Mouse (Mus musculus) MEL (cell line): ENCODE measurements around the gene Gm49486. TPM values are rescaled to one million over a fixed set of nuclear protein-coding genes. Genes with fewer than 3 reads are reported as not detected.

Experiments
- DNase-seq: peaks from one replicate; pipeline ENCODE4 v3.0.0; 2011; ENCODE audit warnings: low read depth, low spot score
- H3K27ac ChIP-seq: 2 replicates; pipeline ENCODE4 v1.5.1; 2012; ENCODE audit warnings: low read depth, mild to moderate bottlenecking, control low read depth, low read length, moderate library complexity; ENCODE audit not compliant: control insufficient read depth
- H3K27me3 ChIP-seq, 2 experiments: fragments of 150-350 bp in 1 of 2; sonication (generic) in 1 of 2; 2 replicates each; pipeline ENCODE4 v1.6.1; 2012; ENCODE audit warnings: low read length in 2 of 2, mild to moderate bottlenecking in 2 of 2, improper control_type of control experiment in 1 of 2, moderate library complexity in 1 of 2; ENCODE audit not compliant: insufficient read depth in 2 of 2, control insufficient read depth in 1 of 2
- H3K36me3 ChIP-seq, 2 experiments: 2 replicates each; pipeline ENCODE4 v1.6.1; 2012 to 2014; ENCODE audit warnings: low read length in 2 of 2, improper control_type of control experiment in 1 of 2, inconsistent platforms in 1 of 2, mild to moderate bottlenecking in 1 of 2; ENCODE audit not compliant: insufficient read depth in 2 of 2, control insufficient read depth in 1 of 2
- H3K4me1 ChIP-seq, 2 experiments: fragments of 150-350 bp in 1 of 2; sonication (generic) in 1 of 2; 2 replicates each; pipeline ENCODE4 v1.6.1; 2012; ENCODE audit warnings: low read length in 2 of 2, improper control_type of control experiment in 1 of 2, mild to moderate bottlenecking in 1 of 2; ENCODE audit not compliant: insufficient read depth in 2 of 2, control insufficient read depth in 1 of 2
- H3K4me3 ChIP-seq, 2 experiments: fragments of 150-350 bp in 1 of 2; sonication (generic) in 1 of 2; 2 replicates each; pipeline ENCODE4 v1.5.1; 2012; ENCODE audit warnings: low read depth in 2 of 2, low read length in 2 of 2, mild to moderate bottlenecking in 2 of 2, moderate library complexity in 2 of 2, control low read depth in 1 of 2, improper control_type of control experiment in 1 of 2; ENCODE audit not compliant: control insufficient read depth in 1 of 2, insufficient read depth in 1 of 2
- H3K79me2 ChIP-seq: 2 replicates; pipeline ENCODE4 v1.6.1; 2012; ENCODE audit warnings: mild to moderate bottlenecking, low read length, moderate library complexity; ENCODE audit not compliant: control insufficient read depth, poor library complexity, insufficient read depth
- H3K9ac ChIP-seq: 2 replicates; pipeline ENCODE4 v1.6.1; 2012; ENCODE audit warnings: low read depth, mild to moderate bottlenecking, control low read depth, low read length, moderate library complexity; ENCODE audit not compliant: control insufficient read depth, poor library complexity, severe bottlenecking
- H3K9me3 ChIP-seq: fragments of 150-350 bp; sonication (generic); replicated peaks from 2 replicates; pipeline ENCODE4 v1.6.1; 2012; ENCODE audit warnings: mild to moderate bottlenecking, low read length, improper control_type of control experiment, moderate library complexity; ENCODE audit not compliant: insufficient read depth
- CHD1 ChIP-seq: IDR thresholded peaks from 2 replicates; pipeline ENCODE4 v1.6.1; 2012; ENCODE audit warnings: low read depth, mild to moderate bottlenecking, inconsistent platforms, low read length, improper control_type of control experiment
- CHD2 ChIP-seq: IDR thresholded peaks from 2 replicates; pipeline ENCODE4 v1.6.1; 2011; ENCODE audit warnings: low read length, improper control_type of control experiment
- CTCF ChIP-seq, 3 experiments: IDR thresholded peaks in 2 of 3; conservative IDR thresholded peaks in 1 of 3; 2 replicates each; pipeline ENCODE4 v1.5.1; 2011 to 2012; ENCODE audit warnings: low read length in 3 of 3, low read depth in 2 of 3, mild to moderate bottlenecking in 2 of 3, improper control_type of control experiment in 1 of 3, inconsistent platforms in 1 of 3, mixed read lengths in 1 of 3, moderate library complexity in 1 of 3; ENCODE audit not compliant: control insufficient read depth in 1 of 3, insufficient read depth in 1 of 3, poor library complexity in 1 of 3, severe bottlenecking in 1 of 3
- ETS1 ChIP-seq: IDR thresholded peaks from 2 replicates; pipeline ENCODE4 v1.6.1; 2012; ENCODE audit warnings: low read depth, mild to moderate bottlenecking, inconsistent platforms, low read length, improper control_type of control experiment, moderate library complexity
- HCFC1 ChIP-seq: IDR thresholded peaks from 2 replicates; pipeline ENCODE4 v1.6.1; 2012; ENCODE audit warnings: low read depth, mild to moderate bottlenecking, inconsistent platforms, low read length, improper control_type of control experiment, moderate library complexity
- JUND ChIP-seq: IDR thresholded peaks from 2 replicates; pipeline ENCODE4 v1.6.1; 2011; ENCODE audit warnings: low read depth, mild to moderate bottlenecking, improper control_type of control experiment, low read length
- NELFE ChIP-seq: IDR thresholded peaks from 2 replicates; pipeline ENCODE4 v1.6.1; 2011; ENCODE audit warnings: low read depth, low read length, improper control_type of control experiment
- POLR2A ChIP-seq, 2 experiments: IDR thresholded peaks; 2 replicates each; pipeline ENCODE4 v1.6.1; 2011 to 2012; ENCODE audit warnings: low read length in 2 of 2, mild to moderate bottlenecking in 2 of 2, control low read depth in 1 of 2, improper control_type of control experiment in 1 of 2, low read depth in 1 of 2, moderate library complexity in 1 of 2; ENCODE audit not compliant: control insufficient read depth in 1 of 2, insufficient read depth in 1 of 2, poor library complexity in 1 of 2
- POLR2AphosphoS2 ChIP-seq: IDR thresholded peaks from 2 replicates; pipeline ENCODE4 v1.6.1; 2011; ENCODE audit warnings: low read length, improper control_type of control experiment
- POLR2AphosphoS5 ChIP-seq: IDR thresholded peaks from 2 replicates; pipeline ENCODE4 v1.6.1; 2012; ENCODE audit warnings: low read depth, borderline replicate concordance, mild to moderate bottlenecking, inconsistent platforms, low read length, moderate library complexity, mixed read lengths
- RAD21 ChIP-seq: IDR thresholded peaks from 2 replicates; pipeline ENCODE4 v1.6.1; 2011; ENCODE audit warnings: mild to moderate bottlenecking, low read depth, low read length, improper control_type of control experiment
- SIN3A ChIP-seq: IDR thresholded peaks from 2 replicates; pipeline ENCODE4 v1.6.1; 2012; ENCODE audit warnings: low read length, improper control_type of control experiment, inconsistent platforms
- TCF12 ChIP-seq: IDR thresholded peaks from 2 replicates; pipeline ENCODE4 v1.6.1; 2014; ENCODE audit warnings: low read depth, mild to moderate bottlenecking, inconsistent platforms, low read length, improper control_type of control experiment, moderate library complexity
- USF1 ChIP-seq: IDR thresholded peaks from 2 replicates; pipeline ENCODE4 v1.6.1; 2014; ENCODE audit warnings: low read depth, mild to moderate bottlenecking, inconsistent platforms, low read length, improper control_type of control experiment, moderate library complexity
- ZC3H11A ChIP-seq: IDR thresholded peaks from 2 replicates; pipeline ENCODE4 v1.6.1; 2012; ENCODE audit warnings: low read depth, mild to moderate bottlenecking, inconsistent platforms, low read length, improper control_type of control experiment
- ZMIZ1 ChIP-seq: IDR thresholded peaks from 2 replicates; pipeline ENCODE4 v1.6.1; 2012; ENCODE audit warnings: low read depth, mild to moderate bottlenecking, inconsistent platforms, low read length, improper control_type of control experiment, moderate library complexity
- polyA plus RNA-seq, 2 experiments: library from polyadenylated mRNA; stranded (reverse) in 1 of 2; unstranded in 1 of 2; fragments of >175 nt in 1 of 2; fragments of >200 nt in 1 of 2; gene quantifications; 2 replicates each; pipeline versions ENCODE4 v1.2.1 to v1.2.4; 2012; ENCODE audit warnings: low replicate concordance in 2 of 2, low read depth in 1 of 2; ENCODE audit not compliant: insufficient read length in 2 of 2, insufficient read depth in 1 of 2, missing spikeins in 1 of 2
- total RNA-seq: library from RNA; depleted of rRNA; stranded (reverse); fragments of 300-350 nt; gene quantifications from 2 replicates; pipeline ENCODE4 v1.2.3, GENCODE M21; 2012

Gm49486 gene
- total and polyA plus RNA-seq, 3 experiments = 0.12 to 0.46 TPM; not detected in 1

DNA sequence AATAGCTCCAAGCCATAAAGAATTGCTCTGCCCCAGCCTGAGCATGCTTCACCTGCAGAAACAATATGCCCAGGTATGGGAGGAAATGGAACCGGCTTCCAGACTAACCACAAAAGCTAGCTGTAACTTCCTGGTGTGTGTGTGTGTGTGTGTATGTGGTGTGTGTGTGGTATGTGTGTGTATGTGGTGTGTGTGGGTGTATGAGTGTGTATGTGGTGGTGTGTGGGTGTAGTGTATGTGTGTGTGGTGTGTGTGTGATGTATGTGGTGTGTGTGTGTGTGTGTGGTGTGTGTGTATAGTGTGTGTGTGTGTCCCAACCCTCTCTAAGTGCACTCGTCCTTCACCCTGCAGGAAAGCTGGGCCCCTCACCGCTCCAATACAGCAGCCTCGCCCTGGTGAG is 36.2 kb downstream of the Gm49486 start:
- H3K79me2 ChIP-seq = no peaks in the 10 kb centered on the region; the same call in 1 of the 2 replicates
- no peak for TF ChIP-seq HCFC1
- TF ChIP-seq POLR2A (IDR thresholded peaks at IDR 0.05; ENCODE audit: control insufficient read depth in 1 of 2, insufficient read depth in 1 of 2, low read depth in 1 of 2, low read length in 2 of 2, poor library complexity in 1 of 2) = no peak
- no peak for TF ChIP-seq POLR2AphosphoS5
- TF ChIP-seq CHD2 = no peak
- no peak for TF ChIP-seq NELFE
- no peak for TF ChIP-seq RAD21
- no peak overlapping the region for H3K9ac ChIP-seq
- H3K4me1 ChIP-seq = no peaks in the 10 kb centered on the region
- no peak overlapping the region for H3K27ac ChIP-seq
- no peaks in the 10 kb centered on the region for H3K36me3 ChIP-seq
- no peak for DNase-seq
- H3K4me3 ChIP-seq = no peak overlapping the region
- no peaks in the 10 kb centered on the region for H3K27me3 ChIP-seq
- H3K9me3 ChIP-seq = no peaks in the 10 kb centered on the region

DNA sequence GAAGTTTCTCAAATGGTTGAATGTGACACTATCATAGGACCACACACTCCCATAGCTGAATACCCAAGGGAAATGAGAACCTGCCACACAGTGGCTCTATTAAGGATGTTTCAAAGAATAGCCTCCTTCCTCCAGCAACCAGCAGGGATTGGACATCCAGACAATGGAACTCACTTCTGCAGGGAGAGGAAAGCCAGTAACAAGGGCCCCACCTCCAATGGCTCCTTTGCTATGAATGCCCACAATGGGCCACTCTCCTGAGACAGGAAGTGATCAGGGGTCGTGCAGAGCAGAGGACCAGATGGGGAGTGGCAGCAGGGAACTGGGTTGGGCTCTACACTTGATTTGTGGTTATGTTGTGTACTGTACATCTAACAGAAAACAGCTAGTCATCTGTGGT is 39.3 kb downstream of the Gm49486 start:
- Histone ChIP-seq H3K27ac (no peak overlapping the region), H3K9ac (no peak overlapping the region), H3K9me3 (no peaks in the 10 kb centered on the region), H3K27me3 (no peaks in the 10 kb centered on the region), H3K36me3 (no peaks in the 10 kb centered on the region), H3K79me2 (no peaks in the 10 kb centered on the region; the same call in 1 of the 2 replicates), H3K4me1 (no peaks in the 10 kb centered on the region), H3K4me3 (no peak overlapping the region)
- no peak for DNase-seq
- no peak for TF ChIP-seq ZMIZ1
- no peak for TF ChIP-seq ETS1
- TF ChIP-seq CHD1 = no peak
- no peak for TF ChIP-seq POLR2AphosphoS2
- TF ChIP-seq POLR2A (IDR thresholded peaks at IDR 0.05; ENCODE audit: control insufficient read depth in 1 of 2, insufficient read depth in 1 of 2, low read depth in 1 of 2, low read length in 2 of 2, poor library complexity in 1 of 2) = no peak
- TF ChIP-seq SIN3A = no peak
- no peak for TF ChIP-seq CTCF (IDR thresholded peaks at IDR 0.05 in 2 of 3, conservative IDR thresholded peaks at IDR 0.05 in 1 of 3; ENCODE audit: control insufficient read depth in 1 of 3, insufficient read depth in 1 of 3, low read depth in 2 of 3, low read length in 3 of 3, poor library complexity in 1 of 3, severe bottlenecking in 1 of 3)
- no peak for TF ChIP-seq ZC3H11A
- TF ChIP-seq JUND = no peak
- TF ChIP-seq TCF12 = no peak
- no peak for TF ChIP-seq USF1
